Mouse (Mus musculus) neural tube, embryonic 11.5 days (tissue): ENCODE results near the gene Pacs2. TPM values are rescaled to one million over a fixed set of nuclear protein-coding genes. Genes with fewer than 3 reads are reported as not detected.
A peak's percentile ranks its signal among the peaks of the same experiment; 100 is the strongest.

Experiments used
- ATAC-seq: fragments of 200-750 bp; cut with Nextera tagmentation; 2 replicates; pipeline ENCODE4 v1.8.0; 2017; ENCODE audit warnings: moderate number of reproducible peaks, mild to moderate bottlenecking, moderate TSS enrichment, moderate library complexity; ENCODE audit not compliant: insufficient read depth, low FRiP score, low TSS enrichment
- DNase-seq: peaks from one replicate; pipeline ENCODE4 v3.0.0-alpha.2; 2015; ENCODE audit warnings: low spot score
- H3K27ac ChIP-seq: fragments of 300-500 bp; sonication (generic); 2 replicates; pipeline ENCODE4 v1.5.1; 2014; ENCODE audit warnings: low read depth, mild to moderate bottlenecking, low read length
- H3K27me3 ChIP-seq: fragments of 300-500 bp; sonication (generic); 2 replicates; pipeline ENCODE4 v1.6.1; 2014; ENCODE audit warnings: mild to moderate bottlenecking, low read length, mixed read lengths; ENCODE audit not compliant: control insufficient read depth, insufficient read depth
- H3K36me3 ChIP-seq: fragments of 300-500 bp; sonication (generic); 2 replicates; pipeline ENCODE4 v1.6.1; 2014; ENCODE audit warnings: mild to moderate bottlenecking, low read length, moderate library complexity, mixed read lengths; ENCODE audit not compliant: control insufficient read depth, insufficient read depth
- H3K4me1 ChIP-seq: fragments of 300-500 bp; sonication (generic); 2 replicates; pipeline ENCODE4 v1.6.1; 2014; ENCODE audit warnings: low read length, mixed read lengths; ENCODE audit not compliant: control insufficient read depth, insufficient read depth
- H3K4me2 ChIP-seq: fragments of 300-500 bp; sonication (generic); 2 replicates; pipeline ENCODE4 v1.6.1; 2014; ENCODE audit warnings: low read depth, mild to moderate bottlenecking, moderate library complexity
- H3K4me3 ChIP-seq: fragments of 300-500 bp; sonication (generic); 2 replicates; pipeline ENCODE4 v1.5.1; 2014; ENCODE audit warnings: low read depth, low read length
- H3K9ac ChIP-seq: fragments of 300-500 bp; sonication (generic); 2 replicates; pipeline ENCODE4 v1.6.1; 2014; ENCODE audit warnings: mild to moderate bottlenecking, low read length
- H3K9me3 ChIP-seq: fragments of 300-500 bp; sonication (generic); 2 replicates; pipeline ENCODE4 v1.6.1; 2016; ENCODE audit warnings: low read length; ENCODE audit not compliant: control insufficient read depth
- WGBS: fragments of 180-500 bp; shearing (Covaris S2); extraction: QIAGEN DNeasy Blood & Tissue Kit; methylation state at CpG from one replicate; pipeline ENCODE4 v1.1.7; 2014; 5-methylcytosine and 5-hydroxymethylcytosine counted together
- polyA plus RNA-seq: library from polyadenylated mRNA; unstranded; fragments of >200 nt; fragmentation: Nextera tagmentation; extraction: Ambion mirVana; gene quantifications from 2 replicates; pipeline ENCODE4 v1.2.1, GENCODE M21; 2014

Gene Pacs2
- polyA plus RNA-seq, 1 experiment from 2014 or later: 25.1 TPM

DNA sequence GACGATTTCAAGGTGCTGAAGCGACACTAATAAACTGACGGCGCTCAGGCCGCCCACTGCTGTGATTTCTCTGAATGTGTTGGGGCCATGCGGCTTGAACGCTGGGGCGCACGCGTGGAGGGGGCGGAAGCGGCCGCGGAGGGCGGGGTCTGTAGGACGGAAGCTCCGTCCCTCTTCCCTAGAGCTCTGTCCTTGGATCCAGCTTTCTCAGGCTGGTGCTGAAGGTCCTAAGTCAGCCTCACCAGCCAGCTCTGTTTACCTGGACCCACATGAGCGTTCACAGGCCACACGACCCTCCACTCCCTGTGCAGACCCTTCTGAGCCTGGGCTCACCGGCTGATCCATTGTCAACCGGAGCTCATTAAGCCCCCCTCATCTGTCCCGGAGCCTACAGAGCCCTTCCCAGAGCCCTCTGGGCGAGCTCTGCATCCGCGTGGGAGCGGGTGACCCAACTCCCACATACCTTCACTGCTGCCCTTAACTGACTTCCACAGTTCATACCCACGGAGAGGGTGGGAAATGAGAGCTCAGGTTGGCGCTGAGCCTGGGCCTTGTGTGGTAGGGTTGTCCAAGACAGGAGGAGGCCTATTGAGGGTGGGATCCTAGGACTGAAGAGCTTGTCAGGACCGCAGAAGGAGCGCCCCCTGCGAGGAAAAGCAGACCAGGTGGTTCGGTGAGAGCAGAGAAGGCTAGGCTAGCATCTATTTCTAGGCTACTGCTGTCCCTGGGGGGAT, 60.2 kb downstream of the Pacs2 start, which contains the start of gene Tex22:
Gene Tex22 (plus strand): TSS at position 174 of the 734 bp plus-strand sequence.
- WGBS: 5% methylated on average over 32 of the region's 32 CpGs
- Histone ChIP-seq H3K36me3 (peaks cover 3% of the 10 kb centered on the region), H3K9me3 (no peaks in the 10 kb centered on the region), H3K4me1 (peaks cover 9% of the 10 kb centered on the region), H3K4me2 (peak within 1 kb of the TSS; percentile 94), H3K27ac (peak within 1 kb of the TSS; percentile 78), H3K27me3 (no peaks in the 10 kb centered on the region), H3K4me3 (peak within 1 kb of the TSS; percentile 46), H3K9ac (peak within 1 kb of the TSS; percentile 73)
- DNase-seq (peak; percentile 88), ATAC-seq (peak; percentile 90)

DNA sequence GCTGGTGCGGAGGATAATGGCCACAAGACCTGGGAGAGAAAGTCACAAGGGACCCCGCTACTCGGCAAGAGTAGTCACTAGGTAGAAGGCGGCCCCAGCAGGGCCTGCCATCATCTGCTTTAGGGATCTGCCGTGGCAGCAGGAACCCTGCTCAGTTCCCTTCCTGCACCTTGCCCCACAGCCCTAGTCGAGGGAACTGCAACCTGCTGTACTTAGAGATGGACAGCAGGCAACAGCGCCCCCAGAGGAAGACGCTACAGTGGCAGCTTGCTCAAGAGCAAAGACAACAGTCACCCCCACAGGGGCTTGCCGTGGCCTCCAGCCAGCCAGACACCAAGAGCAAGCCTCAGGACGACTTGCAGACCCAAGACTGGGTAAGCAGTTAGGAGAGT, 60.8 kb downstream of the Pacs2 start:
- 5% methylated on average over 10 of the region's 10 CpGs for WGBS
- Histone ChIP-seq H3K27me3 (no peaks in the 10 kb centered on the region), H3K27ac (peak overlapping the region; percentile 78)

DNA sequence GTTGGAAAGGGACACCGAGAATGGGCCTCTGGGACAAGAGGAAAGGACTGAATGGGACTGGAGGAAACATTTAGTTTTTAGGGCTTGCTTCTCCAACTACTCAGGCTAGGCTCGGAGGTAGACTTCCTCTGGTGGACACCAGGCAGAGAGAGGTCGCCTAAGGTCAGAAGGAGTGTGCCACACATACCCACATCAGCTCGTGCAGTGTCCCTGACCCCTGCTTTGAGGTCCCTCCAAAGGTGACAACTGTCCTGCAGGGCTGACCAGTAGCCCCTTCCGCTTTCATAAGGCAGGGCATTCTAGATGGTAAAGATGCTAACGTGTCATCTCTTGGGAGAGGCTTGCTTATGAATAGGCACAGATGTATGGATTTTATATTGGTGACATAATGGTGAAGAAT, 61.2 kb downstream of the Pacs2 start:
- H3K9me3 ChIP-seq: no peaks in the 10 kb centered on the region
- H3K36me3 ChIP-seq: peaks cover 3% of the 10 kb centered on the region
- ATAC-seq (0 out of 2 replicates have a peak, but pooled peaks have one; percentile 5), DNase-seq (no peak)
- peak overlapping the region; percentile 94 for H3K4me2 ChIP-seq
- no peak overlapping the region for H3K9ac ChIP-seq
- H3K4me1 ChIP-seq: peaks cover 9% of the 10 kb centered on the region
- H3K27me3 ChIP-seq: no peaks in the 10 kb centered on the region
- H3K4me3 ChIP-seq: no peak overlapping the region
- WGBS: 59% methylated on average over 6 of the region's 6 CpGs
- H3K27ac ChIP-seq: no peak overlapping the region

More for the DNA sequence above, 60.8 kb downstream of the Pacs2 start:
- ATAC-seq: peak; percentile 79
- Histone ChIP-seq H3K9me3 (no peaks in the 10 kb centered on the region), H3K4me2 (peak overlapping the region; percentile 94), H3K36me3 (peaks cover 3% of the 10 kb centered on the region), H3K4me1 (peaks cover 9% of the 10 kb centered on the region), H3K9ac (peak overlapping the region; percentile 73), H3K4me3 (peak overlapping the region; percentile 46)
- peak; percentile 88 for DNase-seq

DNA sequence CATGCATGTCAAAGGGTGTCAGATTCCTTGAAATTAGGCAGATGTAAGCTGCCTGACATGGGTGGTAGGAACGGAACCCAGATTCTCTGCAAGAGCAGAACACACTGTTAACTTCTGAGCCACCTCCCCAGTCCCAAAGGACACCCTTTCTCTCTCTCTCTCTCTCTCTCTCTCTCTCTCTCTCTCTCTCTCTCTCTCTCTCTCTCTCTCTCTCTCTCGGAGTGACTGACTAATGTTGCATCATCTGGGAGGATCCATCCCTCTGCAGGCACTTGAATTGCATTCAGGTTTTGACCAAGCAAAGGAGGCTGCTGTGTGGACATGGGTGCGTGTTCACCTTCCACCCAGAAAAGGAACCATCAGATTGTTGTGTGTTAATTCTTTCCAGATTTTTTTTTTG, 73.0 kb downstream of the Pacs2 start:
- H3K4me1 ChIP-seq: no peaks in the 10 kb centered on the region
- ATAC-seq (no peak), DNase-seq (no peak)
- WGBS: 83% methylated on average over 2 of the region's 3 CpGs
- H3K9me3 ChIP-seq: no peaks in the 10 kb centered on the region
- H3K36me3 ChIP-seq: no peaks in the 10 kb centered on the region
- no peak overlapping the region for H3K4me2 ChIP-seq
- no peaks in the 10 kb centered on the region for H3K27me3 ChIP-seq
- H3K9ac ChIP-seq: no peak overlapping the region
- H3K27ac ChIP-seq: no peak overlapping the region
- H3K4me3 ChIP-seq: no peak overlapping the region

DNA sequence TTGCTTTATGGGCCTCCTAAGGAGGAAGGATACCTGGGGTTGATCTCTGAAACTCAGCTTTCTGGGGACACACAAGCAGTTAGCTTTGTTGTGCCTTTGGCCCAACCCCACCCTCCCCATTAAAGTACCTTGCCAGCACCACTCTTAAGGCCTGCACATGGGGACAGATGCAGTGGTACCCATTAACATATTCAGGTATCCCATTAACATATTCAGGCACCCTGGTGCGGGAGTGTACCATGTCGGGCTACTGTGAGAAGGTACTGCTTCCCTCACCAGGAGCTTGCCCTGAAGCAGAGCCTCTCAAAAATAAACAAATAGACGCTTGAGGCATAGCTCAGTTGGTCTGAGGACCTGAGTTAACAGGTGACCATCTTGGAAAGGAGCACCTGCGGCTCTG, 73.7 kb downstream of the Pacs2 start:
- Histone ChIP-seq H3K4me3 (no peak overlapping the region), H3K9me3 (no peaks in the 10 kb centered on the region), H3K27ac (no peak overlapping the region), H3K36me3 (no peaks in the 10 kb centered on the region), H3K9ac (no peak overlapping the region), H3K4me2 (no peak overlapping the region), H3K4me1 (no peaks in the 10 kb centered on the region), H3K27me3 (no peaks in the 10 kb centered on the region)
- ATAC-seq (no peak), DNase-seq (no peak)
- WGBS: 30% methylated on average over 4 of the region's 4 CpGs

DNA sequence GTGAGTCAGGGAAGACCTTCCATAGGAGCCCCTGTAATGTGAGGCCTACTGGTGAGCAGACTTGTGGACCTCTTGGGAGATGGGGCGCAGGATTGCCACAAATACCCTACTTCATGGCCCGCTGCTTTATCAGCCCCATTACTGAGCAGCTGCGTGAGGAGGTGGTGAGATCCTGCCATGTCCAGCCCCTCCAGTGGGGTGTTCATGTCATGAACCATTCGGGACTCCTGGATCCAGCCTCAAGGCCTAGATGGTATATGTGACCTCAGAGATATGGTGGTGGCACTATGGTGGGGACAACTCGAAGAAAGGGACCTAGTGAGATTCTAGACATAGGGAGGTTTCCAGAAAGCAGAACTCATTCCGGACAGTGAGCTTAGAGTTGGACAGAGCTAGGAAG, 74.8 kb downstream of the Pacs2 start:
- Histone ChIP-seq H3K9me3 (no peaks in the 10 kb centered on the region), H3K27me3 (no peaks in the 10 kb centered on the region), H3K4me1 (no peaks in the 10 kb centered on the region), H3K9ac (no peak overlapping the region), H3K4me2 (no peak overlapping the region), H3K36me3 (no peaks in the 10 kb centered on the region), H3K4me3 (no peak overlapping the region), H3K27ac (no peak overlapping the region)
- DNase-seq: no peak
- WGBS: 88% methylated on average over 6 of the region's 6 CpGs
- ATAC-seq: no peak

DNA sequence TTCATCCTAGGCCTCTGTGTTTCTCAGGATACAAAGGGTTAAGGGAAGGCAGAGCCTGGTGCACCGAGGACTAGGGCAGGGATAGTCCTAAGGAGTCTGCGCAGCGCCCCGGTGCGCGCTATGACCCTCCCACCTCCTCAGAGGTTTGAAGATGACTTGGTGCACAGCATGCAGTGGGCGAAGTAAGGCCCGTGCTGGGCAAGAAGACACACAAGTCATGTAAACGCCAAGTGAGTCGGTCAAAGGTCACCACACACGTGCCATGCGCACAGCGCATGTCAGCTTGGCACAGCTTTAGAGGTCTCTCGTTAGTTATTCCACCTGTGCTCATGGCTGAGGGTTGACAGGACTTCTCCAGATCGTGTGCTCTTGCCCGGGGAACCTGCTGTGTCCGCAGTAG, 75.7 kb downstream of the Pacs2 start:
- H3K4me2 ChIP-seq: no peak overlapping the region
- 86% methylated on average over 17 of the region's 17 CpGs for WGBS
- no peak for DNase-seq
- no peak overlapping the region for H3K4me3 ChIP-seq
- no peak overlapping the region for H3K9ac ChIP-seq
- H3K9me3 ChIP-seq: no peaks in the 10 kb centered on the region
- H3K27ac ChIP-seq: no peak overlapping the region
- H3K36me3 ChIP-seq: no peaks in the 10 kb centered on the region
- no peaks in the 10 kb centered on the region for H3K27me3 ChIP-seq
- H3K4me1 ChIP-seq: no peaks in the 10 kb centered on the region
- ATAC-seq: no peak

DNA sequence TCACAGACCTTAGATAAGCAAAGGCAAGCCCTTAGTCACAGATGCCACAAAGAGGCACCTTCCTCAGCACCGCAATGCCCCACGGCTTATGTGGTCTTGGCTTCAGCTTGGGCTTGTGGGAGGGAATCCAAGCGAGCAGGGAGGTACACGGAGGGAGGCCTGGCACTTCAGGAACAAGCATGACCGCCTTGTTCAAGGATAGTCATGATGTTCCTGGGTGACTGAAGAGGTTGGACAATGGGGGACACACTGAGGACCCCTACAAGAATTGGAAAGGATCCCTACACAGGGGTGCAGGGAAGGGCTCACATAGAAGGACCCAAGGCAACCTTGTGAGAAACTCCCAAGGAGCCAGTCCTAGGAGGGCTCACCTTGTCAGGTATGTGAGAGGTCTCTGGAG, 82.7 kb downstream of the Pacs2 start:
- no peak overlapping the region for H3K4me3 ChIP-seq
- peak overlapping the region; percentile 95 for H3K4me2 ChIP-seq
- H3K27me3 ChIP-seq: no peaks in the 10 kb centered on the region
- no peak overlapping the region for H3K27ac ChIP-seq
- H3K9ac ChIP-seq: no peak overlapping the region
- DNase-seq: no peak
- H3K9me3 ChIP-seq: no peaks in the 10 kb centered on the region
- WGBS: 88% methylated on average over 5 of the region's 5 CpGs
- no peaks in the 10 kb centered on the region for H3K36me3 ChIP-seq
- ATAC-seq: no peak
- peaks cover 16% of the 10 kb centered on the region for H3K4me1 ChIP-seq

DNA sequence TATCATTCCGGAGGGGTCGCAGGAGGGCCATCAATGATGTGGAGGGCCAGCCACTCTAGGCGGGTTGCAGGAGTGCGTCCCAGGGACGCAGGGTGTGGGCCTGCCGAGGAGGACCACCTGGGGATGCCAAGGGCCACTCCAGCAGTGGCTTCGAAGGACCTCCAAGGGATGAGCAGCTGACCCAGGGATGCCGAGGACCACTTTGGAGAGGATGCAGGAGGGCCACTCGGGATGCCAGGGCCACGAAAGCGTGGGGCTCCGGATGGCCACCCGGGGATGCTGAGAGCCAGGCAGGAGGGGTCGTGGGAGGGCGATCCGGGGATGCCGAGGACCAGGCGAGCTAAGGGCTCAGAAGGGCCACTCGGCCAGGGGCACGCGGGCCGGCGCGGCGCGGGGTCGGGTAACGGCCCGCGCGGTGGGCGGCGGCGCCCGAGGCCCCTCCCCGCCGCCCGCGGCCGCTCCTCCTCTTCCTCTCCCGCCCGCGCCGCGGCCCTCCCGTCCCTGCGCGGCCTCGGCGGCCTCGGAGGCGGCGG, 83.5 kb downstream of the Pacs2 start, which contains the start of gene Mta1:
Gene Mta1 (plus strand): TSS at position 530 of the 533 bp plus-strand sequence.
- no peaks in the 10 kb centered on the region for H3K36me3 ChIP-seq
- peak within 1 kb of the TSS; percentile 86 for H3K27ac ChIP-seq
- H3K27me3 ChIP-seq: no peaks in the 10 kb centered on the region
- H3K4me1 ChIP-seq: peaks cover 16% of the 10 kb centered on the region
- DNase-seq: peak; percentile 74
- peak within 1 kb of the TSS; percentile 99 for H3K9ac ChIP-seq
- peak within 1 kb of the TSS; percentile 95 for H3K4me2 ChIP-seq
- H3K4me3 ChIP-seq: peak within 1 kb of the TSS; percentile 100
- ATAC-seq: peak; percentile 70
- WGBS: 2% methylated on average over 21 of the region's 53 CpGs
- H3K9me3 ChIP-seq: no peaks in the 10 kb centered on the region
